Mouse (Mus musculus): ENCODE results near the gene Timp2.

DNA sequence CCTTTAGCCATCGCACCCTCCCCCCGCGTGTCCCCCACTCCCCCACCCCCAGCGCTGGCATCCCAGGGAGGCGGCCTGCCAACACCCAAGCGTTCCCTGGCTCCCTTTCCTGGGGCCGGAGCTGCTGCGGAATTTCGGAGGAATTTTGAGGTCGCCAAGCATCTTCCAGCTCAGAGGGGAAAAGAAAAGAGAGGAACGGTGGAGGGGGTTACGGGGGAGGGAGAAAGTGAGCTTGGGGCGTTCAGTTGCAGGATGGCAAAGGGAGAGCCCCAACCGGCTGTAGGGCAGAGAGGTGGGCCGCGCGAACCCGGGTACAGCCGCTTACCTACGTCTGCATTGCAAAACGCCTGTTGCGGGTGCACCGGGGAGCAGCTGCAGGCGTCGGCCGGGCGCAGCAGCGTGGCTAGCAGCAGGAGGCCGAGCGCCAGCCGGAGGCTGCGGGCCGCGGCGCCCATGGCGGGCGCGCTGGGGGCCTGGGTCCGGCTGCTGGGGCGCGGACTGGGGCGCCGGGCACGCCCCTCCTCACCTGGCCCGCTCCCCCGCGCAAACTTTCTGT lies 826 bp downstream of the Timp2 start:
- no peak for TF ChIP-seq EP300 (IDR thresholded peaks at IDR 0.05)
- no peak for TF ChIP-seq CTCF (IDR thresholded peaks at IDR 0.05)

Data from lung, postnatal 0 days (tissue).